Mouse (Mus musculus): ENCODE measurements at regions not wholly inside any gene's neighbourhood (a gene's known extent, or its start where the extent isn't known, plus 50 kb on each side); places are given as distances from the start of the nearest gene placed in this dataset.
A peak's percentile ranks its signal among the peaks of the same experiment; 100 is the strongest.

DNA sequence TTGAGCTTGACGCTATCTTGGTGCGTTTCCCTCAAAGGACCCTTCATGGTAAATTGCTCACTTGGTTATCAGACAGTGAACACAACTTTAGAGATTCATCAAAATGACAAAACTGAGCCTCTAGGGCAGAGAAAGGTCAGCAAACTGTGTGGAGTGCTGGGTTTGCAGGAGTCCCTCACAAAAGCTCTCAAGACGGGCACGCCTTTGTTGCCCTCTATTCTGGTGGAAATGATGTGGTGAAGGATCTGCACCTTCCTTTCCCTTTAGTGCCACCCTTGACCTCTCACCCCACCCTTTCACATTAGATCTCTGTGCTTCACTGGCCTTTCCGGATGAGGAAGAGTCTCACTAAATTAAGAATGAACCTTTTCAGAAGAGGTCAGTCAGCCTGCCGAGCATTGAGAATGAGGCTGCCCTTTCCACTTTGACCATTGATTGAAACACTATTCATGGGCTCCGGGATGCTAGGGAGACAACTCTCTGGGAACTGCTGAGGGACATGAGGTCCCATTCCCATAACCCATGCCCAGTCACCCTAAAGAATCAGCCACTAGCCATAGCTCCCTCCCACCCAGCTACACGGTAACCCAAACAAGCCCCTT is 182.9 kb upstream of the Sfrp2 start:
- H3K27me3 ChIP-seq (ENCODE audit: control insufficient read depth, insufficient read depth, low read length, poor library complexity, severe bottlenecking): no peaks in the 10 kb centered on the region
- peak overlapping the region; percentile 69 for H3K27ac ChIP-seq (ENCODE audit: insufficient read depth, low read length)
- peaks cover 4% of the 10 kb centered on the region; the same call in 1 of the 2 replicates for H3K9me3 ChIP-seq (replicated peaks; ENCODE audit: control insufficient read depth, insufficient read depth, low read length, poor library complexity, severe bottlenecking)
- TF ChIP-seq EP300 (IDR thresholded peaks at IDR 0.05; ENCODE audit: insufficient read depth, low read depth, low read length): peak; percentile 58; the same call in 1 of the 2 replicates
- TF ChIP-seq CTCF (IDR thresholded peaks at IDR 0.05; ENCODE audit: low read depth, low read length): no peak
- TF ChIP-seq POLR2A (IDR thresholded peaks at IDR 0.05; ENCODE audit: insufficient read depth, low read length): no peak
- H3K36me3 ChIP-seq (ENCODE audit: control insufficient read depth, insufficient read depth, low read length, poor library complexity, severe bottlenecking): no peaks in the 10 kb centered on the region
- H3K4me3 ChIP-seq (ENCODE audit: low read depth, low read length): no peak overlapping the region
- H3K4me1 ChIP-seq (ENCODE audit: control insufficient read depth, insufficient read depth, low read length): peaks cover 12% of the 10 kb centered on the region
- H3K9ac ChIP-seq (ENCODE audit: low read depth, poor library complexity, severe bottlenecking): no peak overlapping the region

DNA sequence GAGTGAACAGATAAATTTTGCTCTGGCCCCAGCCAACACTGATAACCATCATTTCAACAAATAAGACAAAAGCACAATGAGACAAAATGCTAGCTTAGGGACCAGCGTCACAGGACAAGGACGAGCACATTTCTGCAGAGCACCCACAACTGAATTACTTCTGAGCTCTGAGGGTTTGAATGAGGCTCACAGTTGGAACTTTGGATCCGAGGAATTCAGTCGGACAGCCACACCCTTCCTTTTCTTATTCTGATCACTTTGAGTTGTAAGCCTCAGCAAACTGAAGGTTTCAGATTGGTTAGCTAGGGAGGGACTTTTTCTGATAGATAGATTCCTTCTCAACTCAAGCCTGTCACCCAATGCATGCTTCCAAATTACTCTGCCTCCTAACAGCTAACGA is 180.0 kb upstream of the Sfrp2 start:
- H3K9me3 ChIP-seq (replicated peaks; ENCODE audit: control insufficient read depth, insufficient read depth, low read length, poor library complexity, severe bottlenecking): peaks cover 4% of the 10 kb centered on the region
- no peaks in the 10 kb centered on the region for H3K36me3 ChIP-seq (ENCODE audit: control insufficient read depth, insufficient read depth, low read length, poor library complexity, severe bottlenecking)
- no peak overlapping the region for H3K4me3 ChIP-seq (ENCODE audit: low read depth, low read length)
- no peak overlapping the region for H3K9ac ChIP-seq (ENCODE audit: low read depth, poor library complexity, severe bottlenecking)
- peaks cover 12% of the 10 kb centered on the region for H3K4me1 ChIP-seq (ENCODE audit: control insufficient read depth, insufficient read depth, low read length)
- no peaks in the 10 kb centered on the region for H3K27me3 ChIP-seq (ENCODE audit: control insufficient read depth, insufficient read depth, low read length, poor library complexity, severe bottlenecking)
- no peak for TF ChIP-seq CTCF (IDR thresholded peaks at IDR 0.05; ENCODE audit: low read depth, low read length)
- TF ChIP-seq EP300 (IDR thresholded peaks at IDR 0.05; ENCODE audit: insufficient read depth, low read depth, low read length): 0 out of 2 replicates have a peak, but pooled peaks have one; percentile 41
- TF ChIP-seq POLR2A (IDR thresholded peaks at IDR 0.05; ENCODE audit: insufficient read depth, low read length): no peak
- peak overlapping the region; percentile 84 for H3K27ac ChIP-seq (ENCODE audit: insufficient read depth, low read length)

DNA sequence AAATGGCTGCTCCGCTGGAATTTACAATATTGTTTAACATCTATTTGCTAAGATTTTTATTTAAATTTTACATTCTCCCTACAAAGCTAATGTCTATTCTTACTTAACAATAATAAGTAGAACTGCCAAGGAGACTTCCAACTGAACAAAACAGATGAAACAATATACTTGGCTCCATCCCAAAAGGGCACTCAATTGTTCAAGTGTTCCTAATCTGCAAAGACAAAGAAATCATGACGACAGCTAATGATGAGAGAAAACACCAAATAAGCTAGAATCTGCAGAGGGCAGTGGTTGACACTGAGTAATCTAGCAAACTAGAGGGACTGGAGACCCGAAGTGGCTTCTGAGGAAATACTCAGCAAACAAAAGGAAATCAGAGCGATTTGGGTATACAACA is 179.6 kb upstream of the Sfrp2 start:
- H3K4me1 ChIP-seq (ENCODE audit: control insufficient read depth, insufficient read depth, low read length): peaks cover 14% of the 10 kb centered on the region
- 0 out of 2 replicates have a peak overlapping the region, but pooled peaks have one; percentile 20 for H3K9ac ChIP-seq (ENCODE audit: low read depth, poor library complexity, severe bottlenecking)
- H3K4me3 ChIP-seq (ENCODE audit: low read depth, low read length): no peak overlapping the region
- H3K27me3 ChIP-seq (ENCODE audit: control insufficient read depth, insufficient read depth, low read length, poor library complexity, severe bottlenecking): no peaks in the 10 kb centered on the region
- H3K9me3 ChIP-seq (replicated peaks; ENCODE audit: control insufficient read depth, insufficient read depth, low read length, poor library complexity, severe bottlenecking): peaks cover 4% of the 10 kb centered on the region
- TF ChIP-seq POLR2A (IDR thresholded peaks at IDR 0.05; ENCODE audit: insufficient read depth, low read length): no peak
- no peak for TF ChIP-seq EP300 (IDR thresholded peaks at IDR 0.05; ENCODE audit: insufficient read depth, low read depth, low read length)
- TF ChIP-seq CTCF (IDR thresholded peaks at IDR 0.05; ENCODE audit: low read depth, low read length): no peak
- peak overlapping the region; percentile 84 for H3K27ac ChIP-seq (ENCODE audit: insufficient read depth, low read length)
- H3K36me3 ChIP-seq (ENCODE audit: control insufficient read depth, insufficient read depth, low read length, poor library complexity, severe bottlenecking): no peaks in the 10 kb centered on the region

DNA sequence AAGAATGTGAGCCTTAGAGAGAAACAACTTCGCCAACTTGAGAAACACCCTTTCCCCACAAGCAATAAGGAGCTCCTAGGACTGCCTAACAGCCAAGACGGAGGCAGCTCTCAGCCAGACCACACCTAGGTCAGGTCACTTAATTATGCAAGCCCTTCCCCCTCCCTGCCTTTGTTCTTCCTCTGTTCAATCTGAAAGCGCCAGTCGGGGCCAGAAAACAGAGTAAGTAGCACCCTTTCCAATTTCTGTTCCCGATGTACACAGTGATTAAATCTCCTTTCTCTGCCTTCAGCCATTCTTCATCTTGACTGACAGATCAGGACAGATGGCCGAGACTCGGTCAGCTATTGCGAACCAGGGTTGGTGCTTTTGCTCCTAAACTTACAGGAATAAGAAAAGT is 177.0 kb upstream of the Sfrp2 start:
- H3K9ac ChIP-seq (ENCODE audit: low read depth, poor library complexity, severe bottlenecking): peak overlapping the region; percentile 25; the same call in 1 of the 2 replicates
- H3K4me1 ChIP-seq (ENCODE audit: control insufficient read depth, insufficient read depth, low read length): peaks cover 10% of the 10 kb centered on the region
- TF ChIP-seq EP300 (IDR thresholded peaks at IDR 0.05; ENCODE audit: insufficient read depth, low read depth, low read length): peak; percentile 84
- no peak for TF ChIP-seq CTCF (IDR thresholded peaks at IDR 0.05; ENCODE audit: low read depth, low read length)
- no peak for TF ChIP-seq POLR2A (IDR thresholded peaks at IDR 0.05; ENCODE audit: insufficient read depth, low read length)
- peaks cover 4% of the 10 kb centered on the region for H3K9me3 ChIP-seq (replicated peaks; ENCODE audit: control insufficient read depth, insufficient read depth, low read length, poor library complexity, severe bottlenecking)
- H3K27me3 ChIP-seq (ENCODE audit: control insufficient read depth, insufficient read depth, low read length, poor library complexity, severe bottlenecking): no peaks in the 10 kb centered on the region
- 0 out of 2 replicates have a peak overlapping the region, but pooled peaks have one; percentile 32 for H3K4me3 ChIP-seq (ENCODE audit: low read depth, low read length)
- H3K27ac ChIP-seq (ENCODE audit: insufficient read depth, low read length): peak overlapping the region; percentile 91
- no peaks in the 10 kb centered on the region for H3K36me3 ChIP-seq (ENCODE audit: control insufficient read depth, insufficient read depth, low read length, poor library complexity, severe bottlenecking)

GRCm38 (mm10) chr3:83591206-83591605 is 174.9 kb upstream of the Sfrp2 start:
- no peak overlapping the region for H3K27ac ChIP-seq (ENCODE audit: insufficient read depth, low read length)
- no peaks in the 10 kb centered on the region; the same call in 1 of the 2 replicates for H3K9me3 ChIP-seq (replicated peaks; ENCODE audit: control insufficient read depth, insufficient read depth, low read length, poor library complexity, severe bottlenecking)
- no peak overlapping the region for H3K4me3 ChIP-seq (ENCODE audit: low read depth, low read length)
- H3K4me1 ChIP-seq (ENCODE audit: control insufficient read depth, insufficient read depth, low read length): peaks cover 7% of the 10 kb centered on the region
- no peaks in the 10 kb centered on the region for H3K27me3 ChIP-seq (ENCODE audit: control insufficient read depth, insufficient read depth, low read length, poor library complexity, severe bottlenecking)
- H3K36me3 ChIP-seq (ENCODE audit: control insufficient read depth, insufficient read depth, low read length, poor library complexity, severe bottlenecking): no peaks in the 10 kb centered on the region
- TF ChIP-seq CTCF (IDR thresholded peaks at IDR 0.05; ENCODE audit: low read depth, low read length) (no peak), POLR2A (IDR thresholded peaks at IDR 0.05; ENCODE audit: insufficient read depth, low read length) (no peak)
- no peak overlapping the region for H3K9ac ChIP-seq (ENCODE audit: low read depth, poor library complexity, severe bottlenecking)

DNA sequence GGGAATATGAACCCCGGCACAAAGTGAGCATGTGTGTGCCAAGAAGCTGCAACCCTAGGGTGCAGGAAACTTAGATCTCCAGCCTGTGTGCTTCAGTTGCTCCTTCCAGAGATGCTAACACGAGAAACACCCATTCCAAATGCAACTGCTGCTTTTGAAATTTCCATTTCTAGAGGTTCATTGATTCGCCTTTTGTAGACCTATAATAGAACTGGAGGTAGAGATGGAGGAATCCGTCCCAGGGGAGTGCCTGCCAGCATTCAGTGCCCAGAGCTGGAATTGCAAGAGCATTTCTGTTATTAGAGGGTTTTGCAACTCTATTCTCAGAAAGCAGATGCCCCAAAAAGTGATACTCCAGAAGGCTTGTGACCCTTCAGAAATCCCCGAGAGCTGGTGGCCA is 172.8 kb upstream of the Sfrp2 start:
- Histone ChIP-seq H3K9me3 (replicated peaks; ENCODE audit: control insufficient read depth, insufficient read depth, low read length, poor library complexity, severe bottlenecking) (no peaks in the 10 kb centered on the region; the same call in 1 of the 2 replicates), H3K36me3 (ENCODE audit: control insufficient read depth, insufficient read depth, low read length, poor library complexity, severe bottlenecking) (no peaks in the 10 kb centered on the region), H3K27me3 (ENCODE audit: control insufficient read depth, insufficient read depth, low read length, poor library complexity, severe bottlenecking) (no peaks in the 10 kb centered on the region), H3K4me1 (ENCODE audit: control insufficient read depth, insufficient read depth, low read length) (peaks cover 2% of the 10 kb centered on the region), H3K27ac (ENCODE audit: insufficient read depth, low read length) (no peak overlapping the region), H3K9ac (ENCODE audit: low read depth, poor library complexity, severe bottlenecking) (no peak overlapping the region), H3K4me3 (ENCODE audit: low read depth, low read length) (no peak overlapping the region)
- TF ChIP-seq CTCF (IDR thresholded peaks at IDR 0.05; ENCODE audit: low read depth, low read length) (no peak), EP300 (IDR thresholded peaks at IDR 0.05; ENCODE audit: insufficient read depth, low read depth, low read length) (no peak), POLR2A (IDR thresholded peaks at IDR 0.05; ENCODE audit: insufficient read depth, low read length) (no peak)

Measured in ES-Bruce4 (cell line).